Mouse (Mus musculus) ES-E14 (cell line): ENCODE results near the gene Ect2. TPM values are rescaled to one million over a fixed set of nuclear protein-coding genes. Genes with fewer than 3 reads are reported as not detected.
A peak's percentile ranks its signal among the peaks of the same experiment; 100 is the strongest.

Experiments
- DNase-seq: peaks from one replicate; pipeline ENCODE4 v3.0.0-alpha.2; 2013; ENCODE audit warnings: low read depth, low spot score
- H3K27ac ChIP-seq: 2 replicates; pipeline ENCODE4 v1.5.1; 2012; ENCODE audit warnings: low read depth, mild to moderate bottlenecking, low read length, moderate library complexity, mixed read lengths; ENCODE audit not compliant: poor library complexity, insufficient read depth, severe bottlenecking
- H3K36me3 ChIP-seq: 2 replicates; pipeline ENCODE4 v1.6.1; 2012; ENCODE audit warnings: mild to moderate bottlenecking, low read length, moderate library complexity, mixed read lengths; ENCODE audit not compliant: control insufficient read depth, poor library complexity, insufficient read depth, severe bottlenecking
- H3K4me1 ChIP-seq, 2 experiments: fragments of 150-350 bp in 1 of 2; sonication (generic) in 1 of 2; 2 replicates each; pipeline ENCODE4 v1.6.1; 2012; ENCODE audit warnings: low read length in 2 of 2, mild to moderate bottlenecking in 1 of 2, mixed read lengths in 1 of 2; ENCODE audit not compliant: control insufficient read depth in 2 of 2, insufficient read depth in 2 of 2, poor library complexity in 1 of 2
- H3K4me3 ChIP-seq, 2 experiments: fragments of 150-350 bp in 1 of 2; sonication (generic) in 1 of 2; 2 replicates each; pipeline ENCODE4 v1.5.1; 2012; ENCODE audit warnings: low read length in 2 of 2, low read depth in 1 of 2, mild to moderate bottlenecking in 1 of 2, mixed read lengths in 1 of 2; ENCODE audit not compliant: insufficient read depth in 1 of 2, poor library complexity in 1 of 2, severe bottlenecking in 1 of 2
- H3K9ac ChIP-seq: 2 replicates; pipeline ENCODE4 v1.6.1; 2012; ENCODE audit warnings: low read depth, mild to moderate bottlenecking, low read length, mixed read lengths; ENCODE audit not compliant: poor library complexity, insufficient read depth, severe bottlenecking
- H3K9me3 ChIP-seq: fragments of 150-350 bp; sonication (generic); 2 replicates; pipeline ENCODE4 v1.6.1; 2012; ENCODE audit warnings: low read depth, mild to moderate bottlenecking, low read length; ENCODE audit not compliant: control insufficient read depth, insufficient read depth
- CHD2 ChIP-seq: IDR thresholded peaks from 2 replicates; pipeline ENCODE4 v1.6.1; 2014; ENCODE audit warnings: mild to moderate bottlenecking, low read depth, low read length, inconsistent platforms
- HCFC1 ChIP-seq: IDR thresholded peaks from 2 replicates; pipeline ENCODE4 v1.6.1; 2012; ENCODE audit warnings: low read length, inconsistent platforms, borderline replicate concordance; ENCODE audit not compliant: insufficient read depth
- MAFK ChIP-seq: IDR thresholded peaks from 2 replicates; pipeline ENCODE4 v1.6.1; 2014; ENCODE audit warnings: mild to moderate bottlenecking, low read depth, low read length, inconsistent platforms; ENCODE audit not compliant: insufficient read depth
- ZC3H11A ChIP-seq: IDR thresholded peaks from 2 replicates; pipeline ENCODE4 v1.6.1; 2012; ENCODE audit warnings: low read depth, mild to moderate bottlenecking, inconsistent platforms, low read length, borderline replicate concordance
- ZNF384 ChIP-seq: IDR thresholded peaks from 2 replicates; pipeline ENCODE4 v1.6.1; 2012; ENCODE audit warnings: low read depth, low read length, inconsistent platforms
- in situ Hi-C, 2 experiments: fragments of 600-800 bp; cut with MboI; formaldehyde crosslinking; loops; one replicate each; pipeline ENCODE4 v1.15.1; 2025; ENCODE audit warnings: low sequenced_read_pairs in 2 of 2, inconsistent platforms in 1 of 2; ENCODE audit not compliant: unreplicated experiment in 2 of 2
- total RNA-seq: library from RNA; depleted of rRNA; stranded (reverse); fragments of 300-350 nt; gene quantifications from 2 replicates; pipeline ENCODE4 v1.2.3, GENCODE M21; 2012; rRNA removed

The Ect2 gene
- 97.8 and 103 TPM in 2 replicates for total RNA-seq

- Histone ChIP-seq H3K27ac (peak within 1 kb of the TSS; percentile 99), H3K9ac (peak within 1 kb of the TSS; percentile 97), H3K4me3 (peak within 1 kb of the TSS; percentile 76 to 92), H3K36me3 (peaks cover 2% of the 10 kb centered on the region), H3K9me3 (no peaks in the 10 kb centered on the region), H3K4me1 (peaks cover 4 to 9% of the 10 kb centered on the region in 2 experiments; a peak in 1 of 4 replicates)
- in situ Hi-C loops, result no loop called here
- TF ChIP-seq CHD2 (peak; percentile 69), MAFK (no peak), ZC3H11A (no peak), HCFC1 (peak; percentile 42; the same call in 1 of the 2 replicates), ZNF384 (peak; percentile 85)
- DNase-seq, result peak; percentile 98
Observed at GRCm38 (mm10) chr3:27153701-27154209, at the start of gene Ect2. Ect2 (minus strand) TSS chr3:27153878.

GRCm38 (mm10) chr3:27201728-27202411 lies 48.2 kb upstream of the Ect2 start:
- in situ Hi-C loops, result no loop called here
- H3K4me1 ChIP-seq, result no peaks in the 10 kb centered on the region

GRCm38 (mm10) chr3:27199120-27199519 lies 45.4 kb upstream of the Ect2 start:
- no peak for DNase-seq
- no peak overlapping the region for H3K4me3 ChIP-seq
- TF ChIP-seq CHD2 (no peak), HCFC1 (no peak), MAFK (no peak), ZNF384 (no peak), ZC3H11A (no peak)
- no peak overlapping the region for H3K27ac ChIP-seq
- no peak overlapping the region for H3K9ac ChIP-seq
- in situ Hi-C loops, result no loop called here
- no peaks in the 10 kb centered on the region; a peak in 1 of 4 replicates for H3K4me1 ChIP-seq
- no peaks in the 10 kb centered on the region for H3K36me3 ChIP-seq
- H3K9me3 ChIP-seq, result no peaks in the 10 kb centered on the region

More at GRCm38 (mm10) chr3:27201728-27202411, 48.2 kb upstream of the Ect2 start:
- Histone ChIP-seq H3K36me3 (no peaks in the 10 kb centered on the region), H3K9ac (no peak overlapping the region), H3K27ac (no peak overlapping the region), H3K4me3 (no peak overlapping the region), H3K9me3 (no peaks in the 10 kb centered on the region)
- DNase-seq, result no peak
- TF ChIP-seq MAFK (no peak), HCFC1 (no peak), CHD2 (no peak), ZNF384 (no peak), ZC3H11A (no peak)

GRCm38 (mm10) chr3:27197816-27198215 lies 44.1 kb upstream of the Ect2 start:
- in situ Hi-C loops, result no loop called here
- H3K9ac ChIP-seq, result no peak overlapping the region
- no peak overlapping the region for H3K4me3 ChIP-seq
- no peaks in the 10 kb centered on the region; a peak in 1 of 4 replicates for H3K4me1 ChIP-seq
- no peak overlapping the region for H3K27ac ChIP-seq
- H3K36me3 ChIP-seq, result no peaks in the 10 kb centered on the region
- H3K9me3 ChIP-seq, result no peaks in the 10 kb centered on the region
- DNase-seq, result no peak
- TF ChIP-seq CHD2 (no peak), HCFC1 (no peak), MAFK (no peak), ZC3H11A (no peak), ZNF384 (no peak)
